Mouse (Mus musculus): Measurements from ENCODE around the gene Mesp1. TPM values are rescaled to one million over a fixed set of nuclear protein-coding genes. Genes with fewer than 3 reads are reported as not detected.

Gene Mesp1
- polyA plus RNA-seq (2014; fragmentation: Nextera tagmentation; extraction: Ambion mirVana), result not detected in 2 replicates

- H3K4me3 ChIP-seq (ENCODE audit: low read depth, low read length), result peak within 1 kb of the TSS; percentile 40
- DNase-seq (ENCODE audit: low spot score), result no peak
- H3K9ac ChIP-seq (ENCODE audit: low read length), result peak within 1 kb of the TSS; percentile 43; the same call in 1 of the 2 replicates
- no peak for ATAC-seq (ENCODE audit: insufficient number of reproducible peaks, low FRiP score, low TSS enrichment, low read depth)
- 65% methylated on average over 6 of the region's 6 CpGs for WGBS
- no peaks in the 10 kb centered on the region for H3K36me3 ChIP-seq (ENCODE audit: control insufficient read depth, insufficient read depth, low read length)
- peaks cover 45% of the 10 kb centered on the region for H3K27me3 ChIP-seq (ENCODE audit: control insufficient read depth, insufficient read depth, low read length)
- H3K9me3 ChIP-seq (ENCODE audit: control insufficient read depth, low read length), result no peaks in the 10 kb centered on the region
- peak within 1 kb of the TSS; percentile 71 for H3K4me2 ChIP-seq (ENCODE audit: low read depth, severe bottlenecking)
- H3K27ac ChIP-seq (replicated peaks; ENCODE audit: low read depth, low read length), result no peak within 1 kb of the TSS
- peaks cover 3% of the 10 kb centered on the region for H3K4me1 ChIP-seq (ENCODE audit: control insufficient read depth, insufficient read depth, low read length)
These were observed at the start of gene Mesp1 for GRCm38 (mm10) chr7:79793688-79794087. Mesp1 (minus strand) TSS chr7:79793788.

- Histone ChIP-seq H3K36me3 (ENCODE audit: control insufficient read depth, insufficient read depth, low read length) (peaks cover 3% of the 10 kb centered on the region; the same call in 1 of the 2 replicates), H3K4me3 (ENCODE audit: low read depth, low read length) (no peak overlapping the region), H3K9ac (ENCODE audit: low read length) (no peak overlapping the region), H3K9me3 (ENCODE audit: control insufficient read depth, low read length) (no peaks in the 10 kb centered on the region), H3K27ac (replicated peaks; ENCODE audit: low read depth, low read length) (no peak overlapping the region), H3K27me3 (ENCODE audit: control insufficient read depth, insufficient read depth, low read length) (no peaks in the 10 kb centered on the region), H3K4me2 (ENCODE audit: low read depth, severe bottlenecking) (no peak overlapping the region), H3K4me1 (ENCODE audit: control insufficient read depth, insufficient read depth, low read length) (peaks cover 12% of the 10 kb centered on the region)
- ATAC-seq (ENCODE audit: insufficient number of reproducible peaks, low FRiP score, low TSS enrichment, low read depth) (no peak), DNase-seq (ENCODE audit: low spot score) (no peak)
- 64% methylated on average over 7 of the region's 7 CpGs for WGBS
These were observed 48.6 kb upstream of the Mesp1 start for GRCm38 (mm10) chr7:79842163-79842562.

- 68% methylated on average over 2 of the region's 2 CpGs for WGBS
- no peak for ATAC-seq (ENCODE audit: insufficient number of reproducible peaks, low FRiP score, low TSS enrichment, low read depth)
These were observed 43.7 kb upstream of the Mesp1 start for GRCm38 (mm10) chr7:79837247-79837646.

GRCm38 (mm10) chr7:79835196-79835595 is 41.6 kb upstream of the Mesp1 start:
- Histone ChIP-seq H3K36me3 (ENCODE audit: control insufficient read depth, insufficient read depth, low read length) (no peaks in the 10 kb centered on the region), H3K9me3 (ENCODE audit: control insufficient read depth, low read length) (no peaks in the 10 kb centered on the region), H3K27me3 (ENCODE audit: control insufficient read depth, insufficient read depth, low read length) (no peaks in the 10 kb centered on the region), H3K4me2 (ENCODE audit: low read depth, severe bottlenecking) (no peak overlapping the region), H3K9ac (ENCODE audit: low read length) (no peak overlapping the region), H3K4me1 (ENCODE audit: control insufficient read depth, insufficient read depth, low read length) (no peaks in the 10 kb centered on the region), H3K4me3 (ENCODE audit: low read depth, low read length) (no peak overlapping the region), H3K27ac (replicated peaks; ENCODE audit: low read depth, low read length) (no peak overlapping the region)
- ATAC-seq (ENCODE audit: insufficient number of reproducible peaks, low FRiP score, low TSS enrichment, low read depth) (no peak), DNase-seq (ENCODE audit: low spot score) (no peak)
- WGBS, result 94% methylated on average over 6 of the region's 6 CpGs

More at GRCm38 (mm10) chr7:79837247-79837646, 43.7 kb upstream of the Mesp1 start:
- Histone ChIP-seq H3K27me3 (ENCODE audit: control insufficient read depth, insufficient read depth, low read length) (no peaks in the 10 kb centered on the region), H3K9me3 (ENCODE audit: control insufficient read depth, low read length) (no peaks in the 10 kb centered on the region), H3K36me3 (ENCODE audit: control insufficient read depth, insufficient read depth, low read length) (peaks cover 3% of the 10 kb centered on the region; the same call in 1 of the 2 replicates), H3K4me3 (ENCODE audit: low read depth, low read length) (no peak overlapping the region), H3K4me2 (ENCODE audit: low read depth, severe bottlenecking) (no peak overlapping the region), H3K9ac (ENCODE audit: low read length) (no peak overlapping the region), H3K4me1 (ENCODE audit: control insufficient read depth, insufficient read depth, low read length) (peaks cover 4% of the 10 kb centered on the region), H3K27ac (replicated peaks; ENCODE audit: low read depth, low read length) (no peak overlapping the region)
- DNase-seq (ENCODE audit: low spot score), result no peak

- H3K27me3 ChIP-seq (ENCODE audit: control insufficient read depth, insufficient read depth, low read length), result no peaks in the 10 kb centered on the region
- ATAC-seq (ENCODE audit: insufficient number of reproducible peaks, low FRiP score, low TSS enrichment, low read depth) (no peak), DNase-seq (ENCODE audit: low spot score) (no peak)
- H3K4me1 ChIP-seq (ENCODE audit: control insufficient read depth, insufficient read depth, low read length), result no peaks in the 10 kb centered on the region
- H3K9ac ChIP-seq (ENCODE audit: low read length), result no peak overlapping the region
- H3K4me3 ChIP-seq (ENCODE audit: low read depth, low read length), result no peak overlapping the region
- no peaks in the 10 kb centered on the region for H3K9me3 ChIP-seq (ENCODE audit: control insufficient read depth, low read length)
- H3K27ac ChIP-seq (replicated peaks; ENCODE audit: low read depth, low read length), result no peak overlapping the region
- H3K4me2 ChIP-seq (ENCODE audit: low read depth, severe bottlenecking), result no peak overlapping the region
- H3K36me3 ChIP-seq (ENCODE audit: control insufficient read depth, insufficient read depth, low read length), result no peaks in the 10 kb centered on the region
These were observed 39.4 kb upstream of the Mesp1 start for GRCm38 (mm10) chr7:79832980-79833379.

GRCm38 (mm10) chr7:79831585-79831984 is 38.0 kb upstream of the Mesp1 start:
- no peak overlapping the region for H3K4me2 ChIP-seq (ENCODE audit: low read depth, severe bottlenecking)
- no peaks in the 10 kb centered on the region for H3K27me3 ChIP-seq (ENCODE audit: control insufficient read depth, insufficient read depth, low read length)
- H3K9ac ChIP-seq (ENCODE audit: low read length), result no peak overlapping the region
- no peaks in the 10 kb centered on the region for H3K4me1 ChIP-seq (ENCODE audit: control insufficient read depth, insufficient read depth, low read length)
- DNase-seq (ENCODE audit: low spot score) (no peak), ATAC-seq (ENCODE audit: insufficient number of reproducible peaks, low FRiP score, low TSS enrichment, low read depth) (no peak)
- H3K27ac ChIP-seq (replicated peaks; ENCODE audit: low read depth, low read length), result no peak overlapping the region
- H3K36me3 ChIP-seq (ENCODE audit: control insufficient read depth, insufficient read depth, low read length), result no peaks in the 10 kb centered on the region
- no peak overlapping the region for H3K4me3 ChIP-seq (ENCODE audit: low read depth, low read length)
- 80% methylated on average over 6 of the region's 6 CpGs for WGBS
- no peaks in the 10 kb centered on the region for H3K9me3 ChIP-seq (ENCODE audit: control insufficient read depth, low read length)

- Histone ChIP-seq H3K4me3 (ENCODE audit: low read depth, low read length) (no peak overlapping the region), H3K9me3 (ENCODE audit: control insufficient read depth, low read length) (no peaks in the 10 kb centered on the region), H3K27ac (replicated peaks; ENCODE audit: low read depth, low read length) (no peak overlapping the region), H3K4me1 (ENCODE audit: control insufficient read depth, insufficient read depth, low read length) (no peaks in the 10 kb centered on the region), H3K27me3 (ENCODE audit: control insufficient read depth, insufficient read depth, low read length) (no peaks in the 10 kb centered on the region), H3K36me3 (ENCODE audit: control insufficient read depth, insufficient read depth, low read length) (no peaks in the 10 kb centered on the region), H3K4me2 (ENCODE audit: low read depth, severe bottlenecking) (no peak overlapping the region), H3K9ac (ENCODE audit: low read length) (no peak overlapping the region)
- DNase-seq (ENCODE audit: low spot score) (no peak), ATAC-seq (ENCODE audit: insufficient number of reproducible peaks, low FRiP score, low TSS enrichment, low read depth) (no peak)
- WGBS, result 50% methylated on average over 6 of the region's 6 CpGs
These were observed 37.6 kb upstream of the Mesp1 start for GRCm38 (mm10) chr7:79831145-79831544.

- Histone ChIP-seq H3K36me3 (ENCODE audit: control insufficient read depth, insufficient read depth, low read length) (no peaks in the 10 kb centered on the region), H3K27ac (replicated peaks; ENCODE audit: low read depth, low read length) (no peak overlapping the region), H3K4me3 (ENCODE audit: low read depth, low read length) (no peak overlapping the region), H3K4me1 (ENCODE audit: control insufficient read depth, insufficient read depth, low read length) (no peaks in the 10 kb centered on the region), H3K4me2 (ENCODE audit: low read depth, severe bottlenecking) (no peak overlapping the region), H3K9ac (ENCODE audit: low read length) (no peak overlapping the region), H3K9me3 (ENCODE audit: control insufficient read depth, low read length) (no peaks in the 10 kb centered on the region), H3K27me3 (ENCODE audit: control insufficient read depth, insufficient read depth, low read length) (no peaks in the 10 kb centered on the region)
- 90% methylated on average over 3 of the region's 3 CpGs for WGBS
- ATAC-seq (ENCODE audit: insufficient number of reproducible peaks, low FRiP score, low TSS enrichment, low read depth), result no peak
- DNase-seq (ENCODE audit: low spot score), result no peak
These were observed 34.8 kb upstream of the Mesp1 start for GRCm38 (mm10) chr7:79828341-79828740.

- H3K27ac ChIP-seq (replicated peaks; ENCODE audit: low read depth, low read length), result no peak overlapping the region
- H3K27me3 ChIP-seq (ENCODE audit: control insufficient read depth, insufficient read depth, low read length), result no peaks in the 10 kb centered on the region; the same call in 1 of the 2 replicates
- DNase-seq (ENCODE audit: low spot score) (no peak), ATAC-seq (ENCODE audit: insufficient number of reproducible peaks, low FRiP score, low TSS enrichment, low read depth) (no peak)
- H3K4me3 ChIP-seq (ENCODE audit: low read depth, low read length), result no peak overlapping the region
- H3K36me3 ChIP-seq (ENCODE audit: control insufficient read depth, insufficient read depth, low read length), result no peaks in the 10 kb centered on the region
- 80% methylated on average over 12 of the region's 12 CpGs for WGBS
- 0 out of 2 replicates have a peak, but pooled peaks cover 5% of the 10 kb centered on the region for H3K4me1 ChIP-seq (ENCODE audit: control insufficient read depth, insufficient read depth, low read length)
- H3K4me2 ChIP-seq (ENCODE audit: low read depth, severe bottlenecking), result no peak overlapping the region
- no peaks in the 10 kb centered on the region for H3K9me3 ChIP-seq (ENCODE audit: control insufficient read depth, low read length)
- H3K9ac ChIP-seq (ENCODE audit: low read length), result no peak overlapping the region
These were observed 28.6 kb upstream of the Mesp1 start for GRCm38 (mm10) chr7:79822092-79822695.
